Mouse (Mus musculus) c-Kit-negative CD71-positive TER-119-positive erythroid progenitor cells, embryonic 14.5 days (primary cell): ENCODE results near the gene I0C0044D17Rik.

Source experiments
- DNase-seq: peaks from one replicate; pipeline ENCODE4 v3.0.0-alpha.2; 2013; ENCODE audit warnings: low read depth, low spot score

I0C0044D17Rik gene

DNA sequence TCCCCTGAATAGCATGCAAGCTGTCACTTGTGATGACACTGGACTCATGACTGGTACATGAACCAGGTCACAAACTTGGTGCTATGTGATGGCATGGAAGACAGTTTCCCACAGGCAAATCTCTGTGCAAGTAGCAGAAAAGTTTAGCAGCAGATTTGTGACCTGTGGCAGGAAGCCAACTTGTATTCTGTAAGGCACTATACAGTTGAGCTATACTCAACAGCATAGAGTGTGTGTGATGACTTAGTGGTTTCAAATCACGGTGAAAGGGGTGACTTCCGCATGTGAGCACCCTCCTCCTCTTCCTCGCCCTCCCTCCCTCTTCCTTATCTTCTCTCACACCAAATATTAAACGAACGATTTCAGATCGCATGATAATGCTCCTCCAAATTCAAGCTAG, 46.2 kb downstream of the I0C0044D17Rik start:
- no peak for DNase-seq

- no peak for DNase-seq
These were observed 46.8 kb downstream of the I0C0044D17Rik start for GRCm38 (mm10) chr4:98776721-98777427.

- no peak for DNase-seq
These were observed 49.9 kb downstream of the I0C0044D17Rik start for GRCm38 (mm10) chr4:98773785-98774184.
